Mouse (Mus musculus) hindbrain, embryonic 16.5 days (tissue): ENCODE results near the gene Ccdc180. TPM values are rescaled to one million over a fixed set of nuclear protein-coding genes. Genes with fewer than 3 reads are reported as not detected.

ENCODE experiments used
- ATAC-seq: fragments of 200-750 bp; cut with Nextera tagmentation; 2 replicates; pipeline ENCODE4 v1.8.0; 2017; ENCODE audit warnings: moderate TSS enrichment, moderate library complexity
- H3K27ac ChIP-seq: fragments of 300-500 bp; sonication (generic); 2 replicates; pipeline ENCODE4 v1.5.1; 2014; ENCODE audit warnings: low read depth, mild to moderate bottlenecking, control low read depth, low read length, moderate library complexity
- H3K27me3 ChIP-seq: fragments of 300-500 bp; sonication (generic); replicated peaks from 2 replicates; pipeline ENCODE4 v1.6.1; 2014; ENCODE audit warnings: low read length; ENCODE audit not compliant: control insufficient read depth, insufficient read depth
- H3K36me3 ChIP-seq: fragments of 300-500 bp; sonication (generic); 2 replicates; pipeline ENCODE4 v1.6.1; 2014; ENCODE audit warnings: mild to moderate bottlenecking, low read length, moderate library complexity, mixed read lengths; ENCODE audit not compliant: control insufficient read depth, insufficient read depth
- H3K4me1 ChIP-seq: fragments of 300-500 bp; sonication (generic); 2 replicates; pipeline ENCODE4 v1.6.1; 2014; ENCODE audit warnings: low read depth, low read length; ENCODE audit not compliant: control insufficient read depth, insufficient read depth
- H3K4me2 ChIP-seq: fragments of 300-500 bp; sonication (generic); 2 replicates; pipeline ENCODE4 v1.6.1; 2014; ENCODE audit warnings: mild to moderate bottlenecking, low read length, control low read depth, moderate library complexity
- H3K4me3 ChIP-seq: fragments of 300-500 bp; sonication (generic); 2 replicates; pipeline ENCODE4 v1.5.1; 2014; ENCODE audit warnings: mild to moderate bottlenecking, low read length, control low read depth, moderate library complexity
- H3K9ac ChIP-seq: fragments of 300-500 bp; sonication (generic); 2 replicates; pipeline ENCODE4 v1.6.1; 2014; ENCODE audit warnings: low read depth, mild to moderate bottlenecking, control low read depth, low read length, moderate library complexity
- H3K9me3 ChIP-seq: fragments of 300-500 bp; sonication (generic); 2 replicates; pipeline ENCODE4 v1.6.1; 2014; ENCODE audit warnings: mild to moderate bottlenecking, low read length, moderate library complexity; ENCODE audit not compliant: control insufficient read depth
- WGBS: fragments of 180-500 bp; shearing (Covaris S2); extraction: QIAGEN DNeasy Blood & Tissue Kit; methylation state at CpG from one replicate; pipeline ENCODE4 v1.1.7; 2014; 5-methylcytosine and 5-hydroxymethylcytosine counted together
- polyA plus RNA-seq: library from polyadenylated mRNA; unstranded; fragments of >200 nt; fragmentation: Nextera tagmentation; extraction: Ambion mirVana; gene quantifications from 2 replicates; pipeline ENCODE4 v1.2.1, GENCODE M21; 2015

Ccdc180 gene
- 0.26 and 0.57 TPM in 2 replicates for polyA plus RNA-seq

GRCm38 (mm10) chr4:45890066-45890761, at the start of gene Ccdc180:
Ccdc180 (plus strand) TSS chr4:45890303.
- Histone ChIP-seq H3K9me3 (no peaks in the 10 kb centered on the region), H3K4me2 (0 out of 2 replicates have a peak within 1 kb of the TSS, but pooled peaks have one; percentile 22), H3K36me3 (no peaks in the 10 kb centered on the region), H3K27ac (no peak within 1 kb of the TSS), H3K9ac (no peak within 1 kb of the TSS), H3K4me3 (no peak within 1 kb of the TSS), H3K27me3 (no peaks in the 10 kb centered on the region), H3K4me1 (peaks cover 5% of the 10 kb centered on the region)
- peak; percentile 50; the same call in 1 of the 2 replicates for ATAC-seq
- WGBS, result 9% methylated on average over 19 of the region's 19 CpGs

DNA sequence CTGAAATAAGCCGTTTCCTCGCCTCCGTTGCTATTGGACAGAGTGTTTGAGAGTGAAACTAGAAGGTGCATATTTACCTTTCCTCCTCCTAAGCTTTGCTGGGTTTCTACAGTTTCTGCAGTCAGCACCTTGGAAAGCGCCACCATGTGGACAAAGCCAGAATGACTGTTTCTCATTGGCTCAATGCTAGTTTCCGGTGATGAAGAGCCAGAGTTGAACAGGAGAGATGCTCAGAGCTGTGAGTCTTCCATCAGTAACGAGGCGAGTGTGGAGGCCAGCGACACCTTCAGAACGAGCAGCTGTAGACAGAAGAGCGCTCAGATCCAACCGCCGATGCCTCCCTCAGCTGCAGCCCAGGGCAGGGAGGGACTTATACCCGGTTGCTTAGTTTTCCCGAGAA, 45.7 kb upstream of the Ccdc180 start:
- Histone ChIP-seq H3K4me1 (no peaks in the 10 kb centered on the region), H3K27me3 (no peaks in the 10 kb centered on the region; the same call in 1 of the 2 replicates), H3K36me3 (no peaks in the 10 kb centered on the region), H3K9ac (no peak overlapping the region), H3K4me2 (no peak overlapping the region), H3K4me3 (no peak overlapping the region), H3K27ac (no peak overlapping the region), H3K9me3 (no peaks in the 10 kb centered on the region)
- ATAC-seq, result peak; percentile 17; the same call in 1 of the 2 replicates
- 47% methylated on average over 14 of the region's 14 CpGs for WGBS

DNA sequence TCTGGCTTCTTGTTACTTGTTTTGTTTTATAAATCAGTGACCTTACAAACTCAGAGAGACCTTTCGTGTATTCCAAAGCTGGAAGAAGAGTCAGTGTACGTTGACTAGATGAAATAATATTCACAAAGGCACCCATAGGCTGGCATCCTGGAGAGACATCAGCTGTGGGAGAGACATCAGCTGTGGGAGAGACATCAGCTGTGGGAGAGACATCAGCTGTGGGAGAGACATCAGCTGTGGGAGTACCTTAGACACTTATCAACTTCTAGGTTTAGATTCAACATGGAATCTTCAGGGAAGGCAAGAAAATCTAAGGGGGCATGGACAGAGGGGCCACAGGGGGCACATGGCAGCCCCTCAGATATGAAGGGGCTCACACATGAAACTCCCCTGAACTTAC, 43.8 kb upstream of the Ccdc180 start:
- Histone ChIP-seq H3K4me3 (no peak overlapping the region), H3K4me1 (no peaks in the 10 kb centered on the region), H3K4me2 (no peak overlapping the region), H3K27ac (no peak overlapping the region), H3K27me3 (no peaks in the 10 kb centered on the region; the same call in 1 of the 2 replicates), H3K9me3 (no peaks in the 10 kb centered on the region), H3K9ac (no peak overlapping the region), H3K36me3 (no peaks in the 10 kb centered on the region)
- WGBS, result 90% methylated on average over 2 of the region's 2 CpGs
- ATAC-seq, result no peak

GRCm38 (mm10) chr4:45848109-45848824, 41.8 kb upstream of the Ccdc180 start, which contains the start of gene Stra6l:
Stra6l (plus strand) TSS chr4:45848664.
- Histone ChIP-seq H3K4me3 (no peak within 1 kb of the TSS), H3K27me3 (no peaks in the 10 kb centered on the region; the same call in 1 of the 2 replicates), H3K4me2 (no peak within 1 kb of the TSS), H3K4me1 (no peaks in the 10 kb centered on the region), H3K27ac (no peak within 1 kb of the TSS), H3K9ac (no peak within 1 kb of the TSS), H3K36me3 (no peaks in the 10 kb centered on the region), H3K9me3 (no peaks in the 10 kb centered on the region)
- ATAC-seq, result no peak
- 63% methylated on average over 10 of the region's 10 CpGs for WGBS

- H3K9me3 ChIP-seq, result no peaks in the 10 kb centered on the region
- ATAC-seq, result no peak
- H3K4me1 ChIP-seq, result no peaks in the 10 kb centered on the region
- H3K4me2 ChIP-seq, result no peak overlapping the region
- H3K4me3 ChIP-seq, result no peak overlapping the region
- H3K36me3 ChIP-seq, result no peaks in the 10 kb centered on the region
- no peak overlapping the region for H3K27ac ChIP-seq
- H3K9ac ChIP-seq, result no peak overlapping the region
- H3K27me3 ChIP-seq, result no peaks in the 10 kb centered on the region; the same call in 1 of the 2 replicates
- 33% methylated on average over 10 of the region's 10 CpGs for WGBS
Measured at GRCm38 (mm10) chr4:45848825-45849156, 41.3 kb upstream of the Ccdc180 start.

DNA sequence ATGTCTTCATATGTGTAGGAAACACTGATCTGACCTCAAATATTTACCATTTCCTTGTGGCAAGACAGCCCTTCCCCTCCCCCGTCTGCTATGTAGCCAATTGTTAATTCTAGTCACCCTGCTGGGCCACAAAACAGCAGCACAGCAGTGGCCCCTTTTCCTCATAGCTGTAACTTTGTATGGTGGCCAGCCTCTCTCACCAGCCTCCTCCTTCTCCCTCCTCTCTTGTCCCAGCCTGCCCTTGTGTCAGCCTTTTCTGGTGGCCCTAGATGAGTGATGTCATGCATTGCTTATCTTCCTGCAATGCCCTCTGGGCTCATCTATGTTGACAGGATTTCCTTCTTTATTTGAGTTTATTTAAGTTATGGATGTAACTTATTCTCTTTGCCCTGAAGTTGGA, 40.7 kb upstream of the Ccdc180 start:
- Histone ChIP-seq H3K27me3 (no peaks in the 10 kb centered on the region; the same call in 1 of the 2 replicates), H3K9ac (no peak overlapping the region), H3K4me3 (no peak overlapping the region), H3K27ac (no peak overlapping the region), H3K9me3 (no peaks in the 10 kb centered on the region), H3K36me3 (no peaks in the 10 kb centered on the region), H3K4me2 (no peak overlapping the region), H3K4me1 (no peaks in the 10 kb centered on the region)
- ATAC-seq, result no peak
- WGBS, result 15% methylated on average over 1 of the region's 1 CpGs

DNA sequence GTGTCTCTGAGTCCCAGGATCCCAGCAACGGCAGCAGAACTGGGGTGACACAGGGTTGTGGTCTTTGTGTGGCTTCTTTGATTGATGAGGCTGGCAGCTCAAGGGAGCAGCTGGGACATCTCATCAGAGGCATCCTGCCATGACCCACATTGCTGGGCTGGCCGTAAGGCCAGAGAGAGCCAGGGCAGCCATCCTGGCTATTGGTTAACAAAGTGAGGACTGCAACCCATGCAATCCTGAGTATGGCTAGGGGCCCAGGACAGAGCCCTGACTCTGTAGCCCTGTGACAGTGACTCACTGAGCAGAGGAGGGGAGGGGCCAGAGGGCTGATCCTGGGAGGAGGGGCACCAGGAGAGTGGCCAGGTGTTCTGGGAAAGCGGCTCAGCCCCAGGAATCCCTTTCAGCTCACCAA, 38.5 kb upstream of the Ccdc180 start:
- ATAC-seq, result peak; percentile 74; the same call in 1 of the 2 replicates
- Histone ChIP-seq H3K27ac (no peak overlapping the region), H3K9ac (no peak overlapping the region), H3K27me3 (no peaks in the 10 kb centered on the region), H3K36me3 (no peaks in the 10 kb centered on the region), H3K4me2 (no peak overlapping the region), H3K9me3 (no peaks in the 10 kb centered on the region), H3K4me3 (no peak overlapping the region), H3K4me1 (no peaks in the 10 kb centered on the region)
- 19% methylated on average over 3 of the region's 3 CpGs for WGBS

GRCm38 (mm10) chr4:45853496-45854246, 36.4 kb upstream of the Ccdc180 start:
- Histone ChIP-seq H3K9me3 (no peaks in the 10 kb centered on the region), H3K4me2 (no peak overlapping the region), H3K9ac (no peak overlapping the region), H3K4me3 (no peak overlapping the region), H3K27me3 (no peaks in the 10 kb centered on the region), H3K4me1 (no peaks in the 10 kb centered on the region), H3K36me3 (no peaks in the 10 kb centered on the region), H3K27ac (no peak overlapping the region)
- 74% methylated on average over 15 of the region's 15 CpGs for WGBS
- no peak for ATAC-seq
